Mouse (Mus musculus) forebrain, embryonic 12.5 days (tissue): ENCODE data around the gene Slc13a2. TPM values are rescaled to one million over a fixed set of nuclear protein-coding genes. Genes with fewer than 3 reads are reported as not detected.
A peak's percentile ranks its signal among the peaks of the same experiment; 100 is the strongest.

Experiments
- ATAC-seq: fragments of 200-750 bp; cut with Nextera tagmentation; 2 replicates; pipeline ENCODE4 v1.8.0; 2017; ENCODE audit warnings: moderate TSS enrichment; ENCODE audit not compliant: low FRiP score
- H3K27ac ChIP-seq: fragments of 300-500 bp; sonication (generic); 2 replicates; pipeline ENCODE4 v1.5.1; 2016; ENCODE audit warnings: mild to moderate bottlenecking
- H3K27me3 ChIP-seq: fragments of 300-500 bp; sonication (generic); 2 replicates; pipeline ENCODE4 v1.6.1; 2016; ENCODE audit warnings: mild to moderate bottlenecking
- H3K36me3 ChIP-seq: fragments of 300-500 bp; sonication (generic); replicated peaks from 2 replicates; pipeline ENCODE4 v1.6.1; 2016; ENCODE audit warnings: mild to moderate bottlenecking
- H3K4me1 ChIP-seq: fragments of 300-500 bp; sonication (generic); 2 replicates; pipeline ENCODE4 v1.6.1; 2016
- H3K4me2 ChIP-seq: fragments of 300-500 bp; sonication (generic); 2 replicates; pipeline ENCODE4 v1.6.1; 2016; ENCODE audit warnings: mild to moderate bottlenecking, moderate library complexity
- H3K4me3 ChIP-seq: fragments of 300-500 bp; sonication (generic); replicated peaks from 2 replicates; pipeline ENCODE4 v1.5.1; 2016; ENCODE audit warnings: mild to moderate bottlenecking
- H3K9ac ChIP-seq: fragments of 300-500 bp; sonication (generic); 2 replicates; pipeline ENCODE4 v1.6.1; 2016; ENCODE audit warnings: mild to moderate bottlenecking
- H3K9me3 ChIP-seq: fragments of 300-500 bp; sonication (generic); 2 replicates; pipeline ENCODE4 v1.6.1; 2016
- WGBS: fragments of 180-500 bp; shearing (Covaris S2); methylation state at CpG from one replicate; pipeline ENCODE4 v1.1.7; 2016; 5-methylcytosine and 5-hydroxymethylcytosine counted together
- polyA plus RNA-seq: library from polyadenylated mRNA; unstranded; fragments of >200 nt; fragmentation: Nextera tagmentation; extraction: Ambion mirVana; gene quantifications from 2 replicates; pipeline ENCODE4 v1.2.1, GENCODE M21; 2016

Gene Slc13a2
- polyA plus RNA-seq: not detected in 2 replicates

DNA sequence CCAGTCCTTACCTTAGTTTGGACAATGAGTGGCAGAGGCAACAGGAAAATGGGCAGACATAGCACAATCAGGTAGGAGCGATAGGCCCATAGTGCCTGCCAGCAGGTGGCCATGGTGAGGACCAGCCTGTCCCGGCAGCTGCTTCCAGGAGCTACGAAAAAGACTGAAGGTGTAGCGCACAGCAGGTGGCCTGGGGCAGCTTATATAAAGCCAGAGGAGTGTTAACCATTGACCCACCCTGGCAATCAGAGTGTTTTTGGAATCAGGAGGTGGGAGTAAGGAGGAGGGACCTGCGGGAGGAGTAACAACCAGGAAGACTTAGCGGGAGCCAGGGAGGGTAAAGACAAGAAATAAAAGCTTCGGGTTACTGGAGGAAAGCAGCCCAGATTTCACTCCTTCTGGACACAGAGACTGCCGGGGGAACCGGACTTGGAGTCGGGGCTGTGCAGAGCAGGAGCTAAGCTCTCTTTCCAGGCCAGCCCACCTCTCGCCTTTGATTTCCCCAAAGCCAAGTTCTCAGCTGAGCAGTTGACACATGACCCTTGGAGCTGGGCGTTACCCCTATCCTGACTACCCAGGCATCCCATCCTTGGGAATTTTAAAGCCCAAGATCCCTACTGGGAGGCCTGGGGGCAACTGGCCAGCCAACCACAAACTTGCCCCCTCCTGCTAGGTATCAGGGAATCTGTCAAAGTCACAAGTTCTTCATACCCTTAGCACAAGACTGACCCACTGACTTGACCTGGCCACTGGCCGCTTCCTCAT is at the start of gene Slc13a2:
Gene Slc13a2 (minus strand): TSS at position 163 of the 765 bp plus-strand sequence.
- no peaks in the 10 kb centered on the region for H3K9me3 ChIP-seq
- WGBS: 34% methylated on average over 13 of the region's 13 CpGs
- no peak within 1 kb of the TSS for H3K4me3 ChIP-seq
- H3K27ac ChIP-seq: no peak within 1 kb of the TSS
- H3K9ac ChIP-seq: no peak within 1 kb of the TSS
- no peaks in the 10 kb centered on the region for H3K4me1 ChIP-seq
- peaks cover 4% of the 10 kb centered on the region; the same call in 1 of the 2 replicates for H3K27me3 ChIP-seq
- H3K36me3 ChIP-seq: no peaks in the 10 kb centered on the region
- no peak for ATAC-seq
- no peak within 1 kb of the TSS for H3K4me2 ChIP-seq

DNA sequence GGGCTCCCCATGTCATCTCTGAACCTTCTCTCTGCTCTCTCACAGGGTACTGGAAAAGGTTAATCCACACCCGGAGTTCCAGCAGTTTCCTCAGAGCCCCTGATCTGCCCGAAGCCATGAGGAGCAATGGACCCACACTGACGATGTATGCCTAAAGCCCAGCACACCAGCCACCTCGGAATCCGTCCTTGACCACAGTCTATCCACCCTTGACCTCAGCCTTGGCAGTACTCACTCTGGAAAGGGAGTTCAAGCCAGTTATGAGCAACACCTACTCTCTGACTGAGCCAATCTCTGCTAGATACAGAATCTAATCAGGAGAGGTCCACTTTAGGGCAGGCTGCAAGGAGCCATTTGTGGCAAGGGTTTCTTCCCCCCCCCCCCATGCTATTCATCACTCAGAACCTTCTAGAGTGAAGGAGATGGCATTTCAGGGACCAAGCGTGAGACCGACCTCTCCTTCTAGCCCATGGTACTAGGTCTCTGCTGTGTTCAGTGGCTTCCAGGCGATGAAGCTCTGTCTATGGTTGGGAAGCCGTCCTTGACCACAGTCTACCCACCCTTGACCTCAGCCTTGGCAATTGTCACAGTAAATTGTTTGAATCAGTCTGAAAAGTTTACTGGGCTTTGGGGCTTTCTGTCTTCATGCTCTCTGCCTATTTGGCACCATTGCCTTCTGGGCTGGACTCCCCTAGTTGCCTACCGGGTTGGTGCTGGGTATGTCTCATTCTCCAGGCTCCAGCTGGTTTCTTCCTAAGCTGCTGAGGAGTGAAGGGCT is 49.5 kb upstream of the Slc13a2 start:
- ATAC-seq: no peak
- H3K4me2 ChIP-seq: no peak overlapping the region
- H3K4me3 ChIP-seq: no peak overlapping the region
- H3K9me3 ChIP-seq: no peaks in the 10 kb centered on the region
- WGBS: 92% methylated on average over 10 of the region's 10 CpGs
- H3K36me3 ChIP-seq: peaks cover 14% of the 10 kb centered on the region
- peaks cover 4% of the 10 kb centered on the region for H3K4me1 ChIP-seq
- H3K9ac ChIP-seq: no peak overlapping the region
- no peaks in the 10 kb centered on the region for H3K27me3 ChIP-seq
- H3K27ac ChIP-seq: no peak overlapping the region

DNA sequence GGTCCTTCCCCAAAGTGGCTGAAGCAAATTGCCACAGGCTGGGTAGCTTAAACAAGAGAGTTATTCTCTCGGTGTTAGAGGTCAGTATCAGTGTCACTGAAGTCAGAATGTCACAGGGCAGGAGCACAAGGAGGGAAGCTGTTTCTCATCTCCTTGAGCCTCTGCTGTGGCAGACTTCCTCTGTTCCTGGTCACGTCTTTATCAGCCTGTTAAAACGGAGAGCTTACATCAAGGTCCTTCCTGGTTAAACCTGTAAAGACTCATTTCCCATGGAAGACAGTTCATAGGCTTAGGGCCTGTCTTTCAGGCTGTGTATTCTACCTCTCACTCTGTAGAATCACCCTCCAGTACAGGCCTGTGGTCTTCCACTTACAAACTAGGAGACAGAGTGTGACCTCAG is 45.9 kb upstream of the Slc13a2 start:
- Histone ChIP-seq H3K9me3 (no peaks in the 10 kb centered on the region), H3K27me3 (peaks cover 6% of the 10 kb centered on the region; the same call in 1 of the 2 replicates), H3K4me2 (no peak overlapping the region), H3K9ac (no peak overlapping the region), H3K27ac (no peak overlapping the region), H3K4me1 (peaks cover 15% of the 10 kb centered on the region), H3K4me3 (no peak overlapping the region), H3K36me3 (peaks cover 6% of the 10 kb centered on the region)
- whole genome bisulfite sequencing: 79% methylated on average over 3 of the region's 3 CpGs
- ATAC-seq: no peak

DNA sequence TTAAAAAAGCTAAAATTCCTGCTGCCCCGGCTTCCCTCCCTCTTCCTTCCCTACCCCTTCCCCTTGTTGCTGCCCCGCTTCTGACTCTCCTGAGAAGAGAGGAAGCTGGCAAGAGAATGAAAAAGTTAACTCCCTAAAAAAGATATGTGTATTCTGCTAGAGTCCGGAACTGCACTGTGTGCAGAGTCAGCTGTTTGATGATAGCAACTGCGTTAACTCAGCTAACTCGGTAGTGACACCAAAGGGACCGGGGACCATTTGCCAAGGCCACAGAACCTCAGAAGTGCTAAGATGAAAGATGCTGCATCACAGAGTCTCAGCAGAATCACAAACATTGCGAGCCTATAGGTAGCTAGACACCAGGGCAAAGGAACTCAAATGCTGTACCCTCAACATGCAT is 45.5 kb upstream of the Slc13a2 start:
- Histone ChIP-seq H3K9me3 (no peaks in the 10 kb centered on the region), H3K9ac (no peak overlapping the region), H3K36me3 (peaks cover 6% of the 10 kb centered on the region), H3K27me3 (peaks cover 6% of the 10 kb centered on the region; the same call in 1 of the 2 replicates), H3K4me2 (no peak overlapping the region), H3K4me3 (no peak overlapping the region), H3K27ac (no peak overlapping the region), H3K4me1 (peaks cover 15% of the 10 kb centered on the region)
- ATAC-seq: no peak
- WGBS: 89% methylated on average over 7 of the region's 7 CpGs

DNA sequence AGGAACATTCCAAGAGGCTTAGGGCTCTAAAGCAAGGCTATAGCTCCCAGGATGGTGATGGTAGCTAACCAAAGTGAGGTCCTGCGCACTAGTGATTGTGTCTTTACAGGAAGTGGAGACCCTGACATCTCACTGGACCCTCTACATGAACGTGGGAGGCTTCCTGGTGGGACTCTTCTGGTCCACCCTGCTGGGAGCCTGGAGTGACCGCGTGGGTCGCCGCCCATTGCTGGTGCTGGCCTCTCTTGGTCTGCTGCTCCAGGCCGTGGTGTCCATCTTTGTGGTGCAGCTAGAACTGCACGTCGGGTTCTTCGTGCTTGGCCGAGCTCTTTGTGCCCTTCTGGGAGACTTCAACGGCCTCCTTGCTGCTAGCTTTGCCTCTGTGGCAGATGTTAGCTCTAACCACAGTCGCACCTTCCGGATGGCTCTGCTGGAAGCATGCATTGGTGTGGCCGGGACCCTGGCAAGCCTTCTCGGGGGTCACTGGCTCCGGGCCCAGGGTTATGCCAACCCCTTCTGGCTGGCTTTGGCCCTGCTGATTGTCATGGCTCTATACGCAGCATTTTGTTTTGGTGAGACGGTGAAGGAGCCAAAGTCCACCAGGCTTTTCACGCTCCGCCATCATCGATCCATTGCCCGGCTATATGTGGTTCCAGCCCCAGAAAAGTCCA is 44.4 kb upstream of the Slc13a2 start:
- H3K9ac ChIP-seq: peak overlapping the region; percentile 78
- peaks cover 15% of the 10 kb centered on the region for H3K4me1 ChIP-seq
- H3K27ac ChIP-seq: peak overlapping the region; percentile 90; the same call in 1 of the 2 replicates
- peak; percentile 39; the same call in 1 of the 2 replicates for ATAC-seq
- H3K9me3 ChIP-seq: peaks cover 5% of the 10 kb centered on the region; the same call in 1 of the 2 replicates
- WGBS: 53% methylated on average over 23 of the region's 23 CpGs
- H3K4me3 ChIP-seq: peak overlapping the region; percentile 76
- H3K4me2 ChIP-seq: peak overlapping the region; percentile 92
- H3K36me3 ChIP-seq: no peaks in the 10 kb centered on the region
- peaks cover 6% of the 10 kb centered on the region; the same call in 1 of the 2 replicates for H3K27me3 ChIP-seq

DNA sequence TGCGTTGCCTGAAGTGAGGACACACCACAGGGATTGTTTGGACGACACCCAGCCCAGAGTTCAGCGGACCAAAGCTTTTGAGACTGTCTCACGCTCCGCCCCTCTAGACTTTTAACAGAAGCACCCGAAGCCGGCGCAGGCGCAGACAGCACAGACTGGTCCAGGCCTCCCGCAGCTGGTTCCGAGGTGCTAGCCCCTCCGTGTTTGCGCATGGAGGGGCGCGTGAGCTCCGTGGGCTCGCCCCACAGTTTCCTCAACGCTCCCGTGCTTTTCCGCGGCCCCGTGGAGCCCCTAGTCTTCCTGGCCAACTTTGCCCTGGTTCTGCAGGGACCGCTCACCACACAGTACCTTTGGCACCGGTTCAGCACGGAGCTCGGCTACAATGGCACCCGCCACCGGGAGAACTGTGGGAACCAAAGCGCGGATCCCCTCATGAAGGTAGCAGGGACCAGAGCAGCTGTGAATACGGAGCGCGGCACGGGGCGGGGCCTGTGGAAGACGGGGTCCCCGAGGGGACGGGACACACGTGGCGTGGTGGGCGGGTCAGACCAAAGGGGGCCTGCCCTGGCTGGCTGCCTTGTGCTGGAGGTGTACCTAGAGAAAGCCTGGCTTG is 43.7 kb upstream of the Slc13a2 start, which contains the start of gene Slc46a1:
Gene Slc46a1 (plus strand): TSS at position 130 of the 613 bp plus-strand sequence.
- Histone ChIP-seq H3K27me3 (peaks cover 6% of the 10 kb centered on the region; the same call in 1 of the 2 replicates), H3K9me3 (peaks cover 5% of the 10 kb centered on the region; the same call in 1 of the 2 replicates), H3K4me1 (peaks cover 15% of the 10 kb centered on the region), H3K27ac (peak within 1 kb of the TSS; percentile 90), H3K4me2 (peak within 1 kb of the TSS; percentile 92), H3K9ac (peak within 1 kb of the TSS; percentile 78), H3K36me3 (no peaks in the 10 kb centered on the region), H3K4me3 (peak within 1 kb of the TSS; percentile 76)
- ATAC-seq: peak; percentile 95
- WGBS: under 1% methylated on average over 41 of the region's 41 CpGs

DNA sequence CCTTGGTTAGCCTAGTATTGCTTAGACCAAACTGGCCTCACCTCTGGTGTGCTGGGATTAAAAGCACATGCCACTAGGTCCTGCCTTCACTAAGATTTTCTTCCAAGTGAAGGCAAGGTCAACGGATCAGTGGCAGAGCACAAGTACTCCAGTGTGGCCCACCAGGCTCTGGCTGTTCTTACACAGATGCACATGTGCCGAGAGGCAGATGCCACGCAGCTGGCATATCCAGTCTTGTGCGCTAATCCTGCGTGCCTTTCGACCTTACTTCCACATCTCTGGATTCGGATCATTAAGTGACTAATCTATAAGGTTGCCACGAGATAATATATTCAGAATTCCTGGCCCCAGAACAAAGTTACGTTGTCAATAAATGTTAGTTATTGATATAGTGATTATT is 43.1 kb upstream of the Slc13a2 start:
- Histone ChIP-seq H3K4me3 (peak overlapping the region; percentile 76), H3K36me3 (no peaks in the 10 kb centered on the region), H3K27me3 (peaks cover 6% of the 10 kb centered on the region; the same call in 1 of the 2 replicates), H3K9ac (peak overlapping the region; percentile 78; the same call in 1 of the 2 replicates), H3K4me2 (peak overlapping the region; percentile 92), H3K4me1 (peaks cover 15% of the 10 kb centered on the region), H3K27ac (0 out of 2 replicates have a peak overlapping the region, but pooled peaks have one; percentile 90), H3K9me3 (peaks cover 5% of the 10 kb centered on the region; the same call in 1 of the 2 replicates)
- peak; percentile 47; the same call in 1 of the 2 replicates for ATAC-seq
- 33% methylated on average over 9 of the region's 9 CpGs for WGBS

DNA sequence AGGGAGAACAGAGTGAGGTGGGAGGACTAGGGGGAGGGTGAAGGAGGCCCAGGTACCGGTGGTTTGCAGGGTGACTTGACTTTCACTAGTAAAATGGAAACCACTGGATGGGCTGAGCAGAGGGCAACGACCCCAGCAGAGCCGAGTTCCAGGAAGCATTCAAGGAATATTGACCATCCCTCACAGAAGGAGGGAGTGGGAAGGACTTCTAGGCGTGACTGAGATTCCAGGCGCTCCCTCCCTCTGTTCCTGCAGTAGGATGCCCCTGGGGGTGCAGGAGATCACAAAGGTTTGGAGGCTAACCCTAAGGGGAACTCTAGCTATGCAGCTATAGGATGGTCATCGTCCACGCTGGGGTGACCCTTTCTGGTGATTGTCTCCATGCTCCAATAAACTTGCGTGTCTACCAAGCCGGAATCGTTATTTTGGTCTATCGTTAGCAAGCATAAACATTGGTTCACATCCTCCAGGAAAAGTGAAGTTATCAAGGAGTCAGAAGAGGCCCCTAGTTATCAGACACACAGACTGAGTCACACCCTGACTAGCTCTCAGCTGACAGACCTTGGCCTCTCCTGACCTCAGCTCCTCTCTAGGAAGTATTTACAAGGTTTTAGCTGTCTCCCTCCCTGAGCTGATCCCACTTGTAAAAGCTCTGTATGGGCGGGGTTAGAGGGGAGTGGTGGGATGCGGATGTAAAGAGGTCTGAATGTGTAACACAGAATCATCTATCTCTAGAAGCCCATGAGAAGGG is 41.4 kb upstream of the Slc13a2 start:
- Histone ChIP-seq H3K4me3 (no peak overlapping the region), H3K9ac (no peak overlapping the region), H3K27me3 (peaks cover 6% of the 10 kb centered on the region; the same call in 1 of the 2 replicates), H3K9me3 (peaks cover 5% of the 10 kb centered on the region; the same call in 1 of the 2 replicates), H3K4me1 (peaks cover 15% of the 10 kb centered on the region), H3K36me3 (no peaks in the 10 kb centered on the region), H3K4me2 (no peak overlapping the region), H3K27ac (no peak overlapping the region)
- WGBS: 73% methylated on average over 13 of the region's 13 CpGs
- ATAC-seq: no peak

DNA sequence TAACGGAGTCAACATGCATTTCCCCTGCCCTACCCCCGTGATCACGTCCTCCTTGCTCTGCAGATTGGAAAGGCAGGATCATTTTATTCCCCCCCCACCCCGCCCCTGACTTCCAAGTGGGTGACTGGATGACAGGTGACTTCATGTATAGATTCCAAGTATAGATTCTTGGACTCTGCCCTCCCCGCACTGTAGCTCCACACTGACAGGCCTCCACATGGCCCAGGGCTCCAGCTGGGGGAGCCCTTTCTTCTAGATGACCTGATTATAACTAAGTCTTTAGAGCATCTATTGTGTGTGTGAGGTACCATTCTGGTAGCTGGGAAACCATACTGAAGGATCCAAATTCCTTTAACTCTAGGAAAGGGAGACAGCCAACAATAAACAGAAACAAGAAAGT is 40.7 kb upstream of the Slc13a2 start:
- Histone ChIP-seq H3K4me1 (peaks cover 15% of the 10 kb centered on the region), H3K36me3 (no peaks in the 10 kb centered on the region), H3K4me3 (no peak overlapping the region), H3K4me2 (no peak overlapping the region), H3K27me3 (peaks cover 6% of the 10 kb centered on the region; the same call in 1 of the 2 replicates), H3K9ac (no peak overlapping the region), H3K27ac (no peak overlapping the region), H3K9me3 (peaks cover 5% of the 10 kb centered on the region; the same call in 1 of the 2 replicates)
- WGBS: 78% methylated on average over 5 of the region's 5 CpGs
- ATAC-seq: no peak

DNA sequence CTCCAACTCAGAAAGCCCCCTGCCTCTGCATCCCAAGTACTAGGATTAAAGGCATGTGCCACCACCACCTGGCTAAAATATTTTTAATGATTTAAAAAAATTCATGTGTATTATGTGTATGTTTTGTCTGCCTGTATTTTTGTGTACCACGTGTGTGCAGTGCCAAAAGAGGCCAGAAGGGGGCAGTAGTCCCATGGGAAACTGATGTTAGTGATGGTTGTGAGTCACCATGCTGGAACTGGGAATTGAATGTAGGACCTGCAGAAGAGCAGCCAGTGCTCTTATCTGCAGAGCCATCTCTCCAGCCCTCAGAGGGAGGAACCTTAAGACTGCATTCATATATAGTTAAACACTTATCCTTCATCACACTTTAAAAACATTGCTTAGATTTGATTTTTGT is 39.9 kb upstream of the Slc13a2 start:
- Histone ChIP-seq H3K9me3 (peaks cover 5% of the 10 kb centered on the region; the same call in 1 of the 2 replicates), H3K36me3 (no peaks in the 10 kb centered on the region), H3K27ac (no peak overlapping the region), H3K4me3 (no peak overlapping the region), H3K4me1 (peaks cover 15% of the 10 kb centered on the region), H3K27me3 (peaks cover 6% of the 10 kb centered on the region; the same call in 1 of the 2 replicates), H3K9ac (no peak overlapping the region), H3K4me2 (no peak overlapping the region)
- no peak for ATAC-seq
- 65% methylated on average over 1 of the region's 1 CpGs for WGBS

DNA sequence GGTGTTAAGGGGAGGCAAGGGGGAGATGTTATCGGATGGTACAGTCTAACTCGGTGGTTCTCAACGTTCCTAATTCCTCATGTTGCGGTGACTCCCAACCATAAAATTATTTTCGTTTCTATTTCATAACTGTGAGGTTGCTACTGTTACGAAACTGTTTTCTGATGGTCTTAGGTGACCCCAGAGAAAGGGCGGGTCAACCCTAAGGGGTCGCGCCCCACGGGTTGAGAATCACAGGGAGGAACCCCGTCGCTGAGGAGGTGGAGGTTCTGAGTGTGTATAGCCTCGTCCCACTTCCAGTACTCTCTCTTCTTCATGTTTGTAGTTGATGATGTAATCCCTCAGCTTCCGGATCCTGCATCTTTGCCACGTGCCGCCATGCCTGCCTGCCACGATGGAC is 36.7 kb upstream of the Slc13a2 start:
- Histone ChIP-seq H3K27me3 (0 out of 2 replicates have a peak, but pooled peaks cover 10% of the 10 kb centered on the region), H3K9ac (no peak overlapping the region), H3K4me3 (no peak overlapping the region), H3K27ac (no peak overlapping the region), H3K4me1 (no peaks in the 10 kb centered on the region), H3K9me3 (peaks cover 5% of the 10 kb centered on the region; the same call in 1 of the 2 replicates), H3K4me2 (no peak overlapping the region), H3K36me3 (no peaks in the 10 kb centered on the region)
- ATAC-seq: no peak
- 84% methylated on average over 17 of the region's 17 CpGs for WGBS
